Mouse (Mus musculus): ENCODE measurements around the gene Cap2. TPM values are rescaled to one million over a fixed set of nuclear protein-coding genes. Genes with fewer than 3 reads are reported as not detected.

Cap2 gene
- polyA plus RNA-seq, 1 experiment from 2014 or later: 6.2 TPM

DNA sequence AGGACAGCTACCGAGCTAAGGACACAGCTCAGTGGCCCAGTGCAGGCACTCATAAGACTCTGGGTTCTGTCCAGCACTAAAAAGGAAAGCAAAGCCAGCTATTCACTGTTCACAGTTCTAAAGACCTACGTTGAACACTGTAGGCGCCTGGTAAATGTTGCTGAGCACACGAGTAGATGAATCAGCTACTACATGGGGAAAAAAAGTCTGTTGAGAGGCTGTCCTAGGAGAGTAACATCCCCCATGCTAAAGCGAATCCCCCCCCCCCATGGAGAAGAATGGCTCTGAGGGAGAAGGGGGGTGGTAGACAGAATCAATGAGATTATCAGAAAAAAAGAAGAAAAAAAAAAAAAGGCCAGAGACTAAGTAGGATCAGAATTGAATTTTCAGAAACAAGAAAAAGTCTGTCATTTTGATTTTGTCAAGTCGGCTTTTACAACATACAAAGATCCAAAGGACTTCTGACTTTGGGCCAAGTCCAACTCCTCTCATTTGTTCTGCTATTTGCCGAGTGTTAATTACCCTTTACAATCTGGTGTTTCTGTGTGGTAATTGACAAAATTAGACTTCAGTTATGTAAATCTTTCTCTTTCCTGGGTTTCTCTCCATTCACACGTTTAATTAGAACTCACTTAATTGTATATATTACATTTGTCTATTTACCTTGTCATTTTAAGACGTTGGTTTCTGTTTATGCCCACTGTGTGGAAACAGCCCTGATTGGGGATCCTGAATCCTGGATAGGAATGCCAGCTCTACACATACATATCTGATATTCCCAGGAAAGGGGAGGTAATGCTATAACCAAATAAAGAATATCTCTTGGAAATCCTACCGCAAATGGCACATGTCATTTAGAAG is 139.2 kb downstream of the Cap2 start:
- no peak overlapping the region for H3K4me2 ChIP-seq
- no peak overlapping the region for H3K9ac ChIP-seq (replicated peaks)
- 80% methylated on average over 10 of the region's 10 CpGs for WGBS
- no peaks in the 10 kb centered on the region for H3K4me1 ChIP-seq
- no peaks in the 10 kb centered on the region for H3K27me3 ChIP-seq (replicated peaks)
- no peaks in the 10 kb centered on the region for H3K9me3 ChIP-seq (replicated peaks)
- H3K36me3 ChIP-seq: no peaks in the 10 kb centered on the region
- ATAC-seq (ENCODE audit: low FRiP score): no peak
- H3K4me3 ChIP-seq (replicated peaks): no peak overlapping the region
- no peak overlapping the region for H3K27ac ChIP-seq (replicated peaks)

DNA sequence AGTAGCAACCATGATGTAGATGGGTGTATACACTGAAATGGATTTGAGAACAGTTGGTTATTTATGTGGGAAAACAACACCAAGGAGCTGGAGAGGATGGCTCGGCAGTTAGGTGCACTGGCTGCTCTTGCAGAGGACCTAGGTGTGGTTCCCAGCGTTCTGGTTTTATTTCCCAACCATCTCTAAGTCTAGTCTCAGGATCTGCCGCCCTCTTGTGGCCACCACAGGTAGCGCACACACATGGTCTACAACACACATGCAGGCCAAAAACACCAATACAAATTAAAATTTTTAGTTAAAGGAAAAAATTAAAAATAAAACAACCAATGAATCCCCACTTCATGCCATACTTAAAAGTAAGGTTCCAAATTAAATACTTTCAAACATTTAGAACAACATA is 140.7 kb downstream of the Cap2 start:
- Histone ChIP-seq H3K27me3 (replicated peaks) (no peaks in the 10 kb centered on the region), H3K9ac (replicated peaks) (no peak overlapping the region), H3K4me1 (no peaks in the 10 kb centered on the region), H3K27ac (replicated peaks) (no peak overlapping the region), H3K4me2 (no peak overlapping the region), H3K9me3 (replicated peaks) (no peaks in the 10 kb centered on the region), H3K36me3 (no peaks in the 10 kb centered on the region), H3K4me3 (replicated peaks) (no peak overlapping the region)
- 87% methylated on average over 4 of the region's 4 CpGs for WGBS
- ATAC-seq (ENCODE audit: low FRiP score): no peak

DNA sequence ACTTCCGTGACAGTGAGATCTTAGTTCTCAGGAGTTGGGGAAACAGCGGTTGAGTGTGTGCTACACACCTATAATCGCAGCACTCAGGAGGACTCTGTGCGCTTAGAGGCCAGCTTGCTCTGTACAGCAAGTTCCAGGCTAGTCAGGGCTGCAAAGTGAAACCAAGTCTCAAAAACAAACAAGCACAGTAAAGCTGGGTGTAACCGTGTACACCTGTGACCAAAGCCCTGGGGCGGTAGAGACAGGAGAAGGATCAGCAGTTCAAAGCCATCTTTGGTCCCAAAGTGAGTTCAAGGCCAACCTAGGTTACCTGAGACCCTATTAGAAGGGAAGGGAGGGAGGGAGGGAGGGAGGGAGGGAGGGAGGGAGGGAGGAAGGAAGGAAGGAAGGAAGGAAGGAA is 142.5 kb downstream of the Cap2 start:
- no peak overlapping the region for H3K27ac ChIP-seq (replicated peaks)
- no peaks in the 10 kb centered on the region for H3K36me3 ChIP-seq
- 94% methylated on average over 6 of the region's 6 CpGs for WGBS
- no peak overlapping the region for H3K4me3 ChIP-seq (replicated peaks)
- H3K9ac ChIP-seq (replicated peaks): no peak overlapping the region
- H3K4me2 ChIP-seq: no peak overlapping the region
- H3K4me1 ChIP-seq: no peaks in the 10 kb centered on the region
- H3K27me3 ChIP-seq (replicated peaks): no peaks in the 10 kb centered on the region
- no peaks in the 10 kb centered on the region for H3K9me3 ChIP-seq (replicated peaks)
- no peak for ATAC-seq (ENCODE audit: low FRiP score)

DNA sequence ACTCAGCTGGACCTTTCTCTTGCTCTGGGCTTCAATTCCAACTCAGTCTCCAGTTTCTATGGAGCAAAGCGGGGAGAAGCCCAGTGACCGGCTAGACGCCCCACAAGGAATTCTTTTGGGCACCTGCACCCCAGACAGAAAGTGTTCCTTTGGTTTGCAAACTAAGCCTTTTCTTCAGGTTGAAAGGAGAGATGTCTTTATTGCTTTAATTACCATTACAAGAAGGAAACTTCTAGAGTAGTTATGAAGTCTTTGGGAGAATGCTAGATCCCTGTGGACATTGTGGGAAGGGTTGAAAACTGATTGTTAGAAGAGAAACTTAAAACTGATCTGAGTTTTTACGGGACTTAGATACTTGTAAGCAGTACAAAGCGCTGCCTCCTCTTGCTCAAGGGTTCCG is 143.8 kb downstream of the Cap2 start:
- 47% methylated on average over 6 of the region's 6 CpGs for WGBS
- H3K27ac ChIP-seq (replicated peaks): no peak overlapping the region
- H3K36me3 ChIP-seq: no peaks in the 10 kb centered on the region
- no peak overlapping the region for H3K4me3 ChIP-seq (replicated peaks)
- no peaks in the 10 kb centered on the region for H3K4me1 ChIP-seq
- no peaks in the 10 kb centered on the region for H3K27me3 ChIP-seq (replicated peaks)
- no peak overlapping the region for H3K4me2 ChIP-seq
- H3K9ac ChIP-seq (replicated peaks): no peak overlapping the region
- H3K9me3 ChIP-seq (replicated peaks): no peaks in the 10 kb centered on the region
- no peak for ATAC-seq (ENCODE audit: low FRiP score)

DNA sequence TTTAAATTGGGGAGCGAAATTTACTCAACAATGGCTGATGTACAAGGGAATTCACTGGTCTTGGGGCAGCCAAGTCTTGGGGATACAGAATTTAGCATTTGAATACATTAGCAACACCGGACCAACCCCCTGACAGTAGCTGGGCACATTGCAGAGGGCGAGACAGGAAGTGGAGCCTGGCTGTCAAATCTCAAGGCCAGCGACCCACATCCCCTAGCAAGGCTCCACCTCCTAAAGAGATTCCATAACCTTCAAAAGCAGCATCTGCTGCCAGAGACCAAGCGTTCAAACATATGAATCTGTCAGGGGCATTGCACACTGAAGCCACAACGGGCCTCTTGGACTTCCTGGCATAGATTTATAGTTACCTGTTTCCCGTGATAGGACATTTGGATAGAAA is 150.2 kb downstream of the Cap2 start:
- 87% methylated on average over 7 of the region's 7 CpGs for WGBS
- H3K4me1 ChIP-seq: no peaks in the 10 kb centered on the region
- H3K9me3 ChIP-seq (replicated peaks): no peaks in the 10 kb centered on the region
- no peak overlapping the region for H3K9ac ChIP-seq (replicated peaks)
- no peak overlapping the region for H3K27ac ChIP-seq (replicated peaks)
- no peak overlapping the region for H3K4me2 ChIP-seq
- H3K36me3 ChIP-seq: no peaks in the 10 kb centered on the region
- H3K4me3 ChIP-seq (replicated peaks): no peak overlapping the region
- H3K27me3 ChIP-seq (replicated peaks): no peaks in the 10 kb centered on the region
- ATAC-seq (ENCODE audit: low FRiP score): no peak

DNA sequence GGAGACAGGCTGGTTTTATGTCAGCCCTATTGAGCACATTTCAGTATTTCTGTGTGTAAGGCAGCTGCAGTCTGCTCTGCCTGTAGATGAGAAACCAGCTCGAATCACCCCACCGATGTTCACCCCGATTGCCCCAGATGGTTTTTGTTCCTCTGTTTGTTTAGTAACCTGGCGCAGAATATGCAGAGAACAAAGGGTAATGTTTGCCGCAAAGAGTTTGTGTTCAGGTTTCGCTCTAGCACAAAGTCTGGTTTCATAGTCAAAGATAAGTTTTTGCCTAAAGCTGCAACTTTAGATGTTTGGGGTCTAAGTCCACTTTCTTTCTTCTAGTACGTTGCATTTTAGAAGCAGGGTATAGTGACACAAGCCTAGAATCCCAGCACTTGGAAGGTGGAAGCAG is 151.0 kb downstream of the Cap2 start:
- Histone ChIP-seq H3K36me3 (no peaks in the 10 kb centered on the region), H3K4me2 (no peak overlapping the region), H3K9me3 (replicated peaks) (no peaks in the 10 kb centered on the region), H3K27ac (replicated peaks) (no peak overlapping the region), H3K9ac (replicated peaks) (no peak overlapping the region), H3K4me1 (no peaks in the 10 kb centered on the region), H3K27me3 (replicated peaks) (no peaks in the 10 kb centered on the region), H3K4me3 (replicated peaks) (no peak overlapping the region)
- WGBS: 93% methylated on average over 7 of the region's 7 CpGs
- ATAC-seq (ENCODE audit: low FRiP score): no peak

DNA sequence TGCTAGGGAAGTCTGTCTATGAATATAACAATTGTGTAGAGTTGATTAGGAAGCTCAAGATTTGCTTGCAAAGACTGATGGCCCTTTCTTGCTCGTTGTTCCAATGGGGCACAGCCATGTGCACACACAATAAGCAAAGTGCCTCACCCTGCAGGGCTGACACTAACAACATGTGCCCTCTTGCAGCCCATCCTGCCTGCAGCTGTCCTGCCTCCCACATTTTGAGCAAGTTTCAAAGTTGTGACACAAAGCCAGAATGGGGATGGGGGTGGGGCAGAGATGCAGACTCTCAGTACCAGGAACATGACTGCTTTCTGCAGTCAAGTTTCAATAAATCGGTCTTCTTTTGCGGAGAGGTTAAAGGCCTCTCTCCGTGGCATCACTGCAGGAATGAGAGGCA is 152.0 kb downstream of the Cap2 start:
- Histone ChIP-seq H3K27ac (replicated peaks) (no peak overlapping the region), H3K36me3 (no peaks in the 10 kb centered on the region), H3K9me3 (replicated peaks) (no peaks in the 10 kb centered on the region), H3K27me3 (replicated peaks) (no peaks in the 10 kb centered on the region), H3K4me3 (replicated peaks) (no peak overlapping the region), H3K4me1 (no peaks in the 10 kb centered on the region), H3K4me2 (no peak overlapping the region), H3K9ac (replicated peaks) (no peak overlapping the region)
- 39% methylated on average over 4 of the region's 4 CpGs for WGBS
- ATAC-seq (ENCODE audit: low FRiP score): no peak

DNA sequence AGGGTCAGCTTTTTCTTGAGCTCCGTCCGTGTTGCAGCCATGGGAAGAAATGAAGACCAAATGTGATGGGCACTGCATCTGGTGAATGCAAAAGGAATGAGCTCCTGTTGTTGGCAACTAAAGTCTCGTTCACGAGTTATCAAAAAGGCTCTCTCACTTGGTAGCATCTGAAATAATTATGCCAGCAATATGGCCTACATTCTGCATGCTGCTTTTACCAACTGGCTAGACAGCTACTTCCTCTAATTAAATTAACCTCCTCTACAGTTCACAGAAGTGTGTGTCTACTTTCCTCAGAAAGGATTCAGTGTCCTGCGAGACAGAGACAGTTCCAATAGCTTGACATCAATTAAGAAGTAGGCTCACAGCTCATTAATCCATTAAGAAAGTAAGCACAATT is 152.9 kb downstream of the Cap2 start:
- Histone ChIP-seq H3K4me2 (no peak overlapping the region), H3K27me3 (replicated peaks) (no peaks in the 10 kb centered on the region), H3K27ac (replicated peaks) (no peak overlapping the region), H3K9ac (replicated peaks) (no peak overlapping the region), H3K4me1 (no peaks in the 10 kb centered on the region), H3K4me3 (replicated peaks) (no peak overlapping the region), H3K9me3 (replicated peaks) (no peaks in the 10 kb centered on the region), H3K36me3 (no peaks in the 10 kb centered on the region)
- WGBS: 79% methylated on average over 5 of the region's 5 CpGs
- no peak for ATAC-seq (ENCODE audit: low FRiP score)

DNA sequence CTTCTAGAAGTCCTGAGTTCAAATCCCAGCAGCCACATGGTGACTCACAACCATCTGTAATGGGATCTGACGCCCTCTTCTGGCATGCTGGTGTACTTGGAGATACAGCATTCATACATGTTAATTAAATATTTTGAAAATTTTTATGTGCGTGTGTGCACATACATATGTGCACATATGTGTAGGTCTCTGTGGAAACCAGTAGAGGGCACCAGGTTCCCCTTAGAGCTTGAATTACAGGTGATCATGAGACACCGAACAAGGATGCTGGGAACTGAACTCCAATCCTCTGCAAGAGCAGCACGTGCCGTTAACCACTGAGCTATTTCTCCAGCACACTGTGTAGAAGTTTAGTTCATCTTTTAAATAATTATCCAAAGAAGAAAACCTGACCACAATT is 157.6 kb downstream of the Cap2 start:
- no peak for ATAC-seq (ENCODE audit: low FRiP score)
- Histone ChIP-seq H3K9me3 (replicated peaks) (no peaks in the 10 kb centered on the region), H3K27ac (replicated peaks) (no peak overlapping the region), H3K36me3 (no peaks in the 10 kb centered on the region), H3K4me3 (replicated peaks) (no peak overlapping the region), H3K9ac (replicated peaks) (no peak overlapping the region), H3K4me1 (no peaks in the 10 kb centered on the region), H3K4me2 (no peak overlapping the region), H3K27me3 (replicated peaks) (no peaks in the 10 kb centered on the region)
- 88% methylated on average over 5 of the region's 5 CpGs for WGBS

DNA sequence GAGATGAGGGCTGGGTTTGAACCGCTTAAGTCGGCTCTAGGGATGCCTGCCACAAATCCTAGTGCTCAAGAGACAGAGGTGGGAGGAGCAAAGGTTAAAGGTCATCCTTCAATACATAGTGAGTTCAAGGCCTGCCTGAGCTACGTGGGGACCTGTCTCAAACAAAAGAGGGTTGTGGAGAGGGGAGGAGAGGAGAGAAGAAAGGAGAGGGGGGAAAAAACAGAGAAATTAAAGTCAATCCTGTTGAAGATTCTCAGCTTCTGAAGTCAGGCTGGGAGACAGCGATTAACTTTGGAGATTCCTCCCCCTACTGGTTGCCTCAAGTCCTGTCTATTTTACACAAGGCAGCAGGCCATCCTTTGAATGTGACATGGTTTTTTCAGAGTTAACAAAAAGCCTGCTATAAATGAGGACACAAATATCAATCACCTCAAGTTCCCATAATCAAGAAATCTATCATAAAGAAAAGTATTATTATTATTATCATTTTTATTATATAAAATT is 161.9 kb downstream of the Cap2 start:
- Histone ChIP-seq H3K27ac (replicated peaks) (no peak overlapping the region), H3K4me2 (no peak overlapping the region), H3K36me3 (no peaks in the 10 kb centered on the region), H3K4me1 (peaks cover under 1% of the 10 kb centered on the region; the same call in 1 of the 2 replicates), H3K27me3 (replicated peaks) (peaks cover 6% of the 10 kb centered on the region; the same call in 1 of the 2 replicates), H3K4me3 (replicated peaks) (no peak overlapping the region), H3K9me3 (replicated peaks) (no peaks in the 10 kb centered on the region), H3K9ac (replicated peaks) (no peak overlapping the region)
- no peak for ATAC-seq (ENCODE audit: low FRiP score)
- 35% methylated on average over 4 of the region's 4 CpGs for WGBS

DNA sequence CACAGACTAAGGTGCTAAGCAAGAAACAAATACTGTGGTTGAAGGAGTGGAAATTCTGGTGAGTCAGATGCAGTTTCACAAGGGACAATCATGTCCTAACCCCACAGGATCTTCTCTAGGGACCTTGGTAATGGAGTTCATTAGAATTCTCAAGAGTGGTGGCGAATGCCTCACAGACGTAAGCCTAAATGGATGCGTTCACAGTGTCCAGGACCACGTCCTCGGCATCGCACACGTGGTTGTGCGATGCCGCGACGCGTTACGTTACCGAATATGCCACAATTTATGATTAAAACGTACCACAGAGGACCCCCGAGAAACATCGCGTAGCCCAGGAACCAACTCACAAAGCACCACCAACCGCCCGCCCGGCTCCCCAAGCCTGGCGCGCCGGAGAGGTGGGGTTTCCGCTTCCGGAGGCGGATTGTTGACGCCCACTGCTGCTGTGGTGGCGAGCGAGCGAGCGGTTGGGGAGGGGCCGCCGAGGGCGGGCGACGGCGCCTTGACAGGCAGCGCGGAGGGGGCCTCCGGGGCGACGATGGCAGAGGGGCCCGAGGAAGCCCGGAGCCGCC is 167.5 kb downstream of the Cap2 start, which contains the start of gene Fam8a1:
TSS of gene Fam8a1 (plus strand) at position 475 of the 572 bp plus-strand sequence.
- peak within 1 kb of the TSS; percentile 82 for H3K9ac ChIP-seq (replicated peaks)
- ATAC-seq (ENCODE audit: low FRiP score): peak; percentile 97
- no peaks in the 10 kb centered on the region for H3K9me3 ChIP-seq (replicated peaks)
- H3K27me3 ChIP-seq (replicated peaks): peaks cover 6% of the 10 kb centered on the region; the same call in 1 of the 2 replicates
- H3K4me2 ChIP-seq: peak within 1 kb of the TSS; percentile 82
- under 1% methylated on average over 45 of the region's 46 CpGs for WGBS
- H3K4me1 ChIP-seq: peaks cover 33% of the 10 kb centered on the region
- H3K4me3 ChIP-seq (replicated peaks): peak within 1 kb of the TSS; percentile 95
- peak within 1 kb of the TSS; percentile 87 for H3K27ac ChIP-seq (replicated peaks)
- H3K36me3 ChIP-seq: peaks cover 20% of the 10 kb centered on the region

All from neural tube, embryonic 15.5 days (tissue).